Mouse (Mus musculus): ENCODE data around the gene Dydc1.
A peak's percentile ranks its signal among the peaks of the same experiment; 100 is the strongest.

GRCm38 (mm10) chr14:41052481-41052880, 20.2 kb upstream of the Dydc1 start:
- no peak for TF ChIP-seq POLR2A (IDR thresholded peaks at IDR 0.05; ENCODE audit: extremely low read depth, insufficient read depth, low read length)
- TF ChIP-seq CTCF (IDR thresholded peaks at IDR 0.05; ENCODE audit: extremely low read depth, insufficient read depth, low read length): 0 out of 2 replicates have a peak, but pooled peaks have one; percentile 11
